Mouse (Mus musculus) forelimb bud, embryonic 11.5 days (tissue): ENCODE measurements around the gene Ndufa3.
A peak's percentile ranks its signal among the peaks of the same experiment; 100 is the strongest.

Experiments used
- DNase-seq: peaks from one replicate; pipeline ENCODE4 v3.0.0-alpha.2; 2012; ENCODE audit warnings: low read depth, low spot score

Gene Ndufa3

DNA sequence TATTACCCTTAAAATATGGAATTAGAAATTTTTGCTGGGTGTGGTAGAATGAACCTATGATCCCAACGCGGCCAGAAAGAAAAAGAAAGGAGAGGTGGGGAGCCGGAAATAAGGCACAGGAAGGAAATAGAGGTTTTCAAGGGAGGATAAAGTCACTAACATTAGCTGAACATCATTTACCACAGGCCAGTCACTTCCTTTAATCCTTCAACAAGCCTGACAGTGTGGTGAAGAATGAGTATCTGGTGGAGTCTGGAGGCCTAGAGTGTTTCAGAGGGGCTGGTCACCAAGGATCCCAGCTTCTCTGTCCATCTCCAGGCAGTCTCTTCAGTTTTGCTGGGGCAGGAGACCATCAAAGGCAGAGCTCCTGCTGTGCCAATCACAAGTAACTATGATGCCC lies 6.7 kb upstream of the Ndufa3 start:
- DNase-seq = no peak

DNA sequence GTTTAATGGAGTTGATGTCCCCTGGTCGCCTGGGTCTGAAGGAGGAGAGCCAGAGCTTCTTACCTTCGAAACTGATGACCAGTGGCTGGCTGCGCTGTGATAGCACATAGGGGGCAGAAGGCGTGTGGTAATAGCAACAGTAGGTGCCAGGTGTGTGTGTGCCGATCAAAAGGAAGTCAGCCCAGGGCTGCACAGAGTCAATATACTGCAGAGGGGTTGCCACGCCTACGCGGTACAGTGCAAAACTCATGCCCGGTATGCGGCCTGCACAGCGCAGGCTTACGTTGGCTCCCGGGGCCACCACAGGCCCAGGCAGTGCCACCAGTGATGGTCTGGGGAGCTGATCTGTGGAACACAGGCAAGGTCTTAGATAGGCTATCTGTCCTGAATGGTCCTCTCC lies 6.2 kb upstream of the Ndufa3 start:
- DNase-seq = no peak

DNA sequence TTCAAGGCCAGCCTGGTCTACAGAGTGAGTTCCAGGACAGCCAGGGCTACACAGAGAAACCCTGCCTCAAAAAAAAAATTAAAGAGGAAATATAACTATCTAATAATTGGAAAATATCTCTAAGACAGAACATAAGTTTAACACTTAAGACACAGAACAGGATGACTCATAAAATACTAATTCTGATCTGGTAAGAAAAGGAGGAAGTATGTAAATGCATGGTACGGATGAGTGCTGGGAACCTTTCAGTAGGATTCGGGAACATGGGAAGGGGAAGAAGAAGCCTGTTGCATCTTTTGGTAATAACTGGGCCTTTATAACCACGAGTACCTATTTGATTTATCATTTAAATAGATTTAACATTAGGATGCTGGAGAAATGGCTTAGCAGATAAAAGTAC lies 3.2 kb upstream of the Ndufa3 start:
- DNase-seq = no peak

DNA sequence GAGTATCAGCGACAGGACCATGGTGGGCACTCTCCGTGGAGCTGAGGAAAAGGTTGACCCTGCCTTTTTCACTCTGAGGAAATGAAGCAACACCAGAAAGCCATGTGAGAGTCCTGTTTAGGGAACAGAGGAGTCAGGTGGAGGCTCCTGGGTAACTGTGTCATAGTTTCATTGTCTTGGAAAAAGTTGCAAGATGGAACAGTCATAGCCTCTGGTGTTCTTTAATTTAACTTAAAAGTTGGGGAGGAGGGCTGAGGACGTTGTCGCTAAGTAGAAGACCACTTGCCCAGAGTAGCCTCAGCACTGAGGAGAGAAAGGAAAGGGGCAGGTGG lies 1.1 kb upstream of the Ndufa3 start, which contains the start of gene Oscar:
Gene Oscar, minus strand, starts transcription at position 101 of the 332 bp plus-strand sequence.
- no peak for DNase-seq

DNA sequence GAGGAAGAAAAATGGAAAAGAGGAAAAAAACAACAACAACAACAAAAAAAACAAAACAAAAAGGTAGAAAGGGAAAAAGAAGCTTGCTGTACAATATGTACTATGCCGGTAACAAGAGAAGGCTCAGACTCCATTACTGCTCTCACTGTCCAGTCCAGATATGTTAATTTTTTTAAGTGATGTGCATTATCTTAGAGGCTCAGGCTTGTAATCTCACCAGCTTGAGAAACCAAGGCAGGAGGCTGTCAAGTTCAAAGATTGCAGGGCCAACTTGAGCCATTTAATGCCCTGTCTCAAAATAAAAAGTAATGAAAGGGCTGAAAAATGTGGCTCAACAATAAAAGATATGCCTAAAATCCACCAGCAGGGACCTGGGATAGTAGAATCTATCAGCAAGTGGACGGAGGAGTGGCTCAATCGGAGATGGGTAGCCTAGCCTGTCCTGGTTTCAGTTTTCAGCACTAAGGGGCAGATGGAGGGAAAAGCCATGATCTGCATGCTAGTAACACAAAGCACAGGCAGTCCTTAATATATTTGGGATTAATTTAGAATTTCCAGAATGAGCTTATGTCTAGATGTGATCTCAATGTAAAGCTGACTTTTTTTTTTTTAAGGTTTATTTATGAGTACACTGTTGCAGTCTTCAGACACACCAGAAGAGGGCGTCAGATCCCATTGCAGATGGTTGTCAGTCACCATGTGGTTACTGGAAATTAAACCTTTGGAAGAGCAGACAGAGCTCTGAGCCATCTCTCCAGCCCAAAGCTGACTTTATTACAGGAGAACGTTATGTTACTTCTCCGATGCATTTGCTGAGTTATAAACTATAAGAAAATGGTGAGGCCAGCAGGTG lies 558 bp upstream of the Ndufa3 start:
- DNase-seq = no peak

DNA sequence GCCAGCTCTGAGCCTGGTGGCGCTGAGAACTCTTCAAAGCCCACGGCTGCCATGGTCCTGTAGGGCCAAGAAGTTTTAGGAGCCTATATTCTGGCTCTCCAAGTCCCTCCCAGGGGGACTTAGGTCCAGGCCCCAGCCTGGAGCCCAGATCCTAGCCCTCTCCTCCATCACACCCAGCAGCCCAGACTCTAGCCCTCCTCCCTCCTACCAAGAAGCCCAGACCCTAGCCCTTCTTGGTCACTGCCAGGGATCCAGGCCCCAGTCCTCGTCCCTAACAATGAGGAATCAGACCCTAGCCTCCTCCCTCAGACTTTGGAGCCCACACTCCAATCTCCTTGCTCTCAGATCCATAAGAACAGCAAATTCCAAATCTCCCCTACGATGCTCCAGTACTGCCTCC lies 11.9 kb downstream of the Ndufa3 start:
- no peak for DNase-seq

DNA sequence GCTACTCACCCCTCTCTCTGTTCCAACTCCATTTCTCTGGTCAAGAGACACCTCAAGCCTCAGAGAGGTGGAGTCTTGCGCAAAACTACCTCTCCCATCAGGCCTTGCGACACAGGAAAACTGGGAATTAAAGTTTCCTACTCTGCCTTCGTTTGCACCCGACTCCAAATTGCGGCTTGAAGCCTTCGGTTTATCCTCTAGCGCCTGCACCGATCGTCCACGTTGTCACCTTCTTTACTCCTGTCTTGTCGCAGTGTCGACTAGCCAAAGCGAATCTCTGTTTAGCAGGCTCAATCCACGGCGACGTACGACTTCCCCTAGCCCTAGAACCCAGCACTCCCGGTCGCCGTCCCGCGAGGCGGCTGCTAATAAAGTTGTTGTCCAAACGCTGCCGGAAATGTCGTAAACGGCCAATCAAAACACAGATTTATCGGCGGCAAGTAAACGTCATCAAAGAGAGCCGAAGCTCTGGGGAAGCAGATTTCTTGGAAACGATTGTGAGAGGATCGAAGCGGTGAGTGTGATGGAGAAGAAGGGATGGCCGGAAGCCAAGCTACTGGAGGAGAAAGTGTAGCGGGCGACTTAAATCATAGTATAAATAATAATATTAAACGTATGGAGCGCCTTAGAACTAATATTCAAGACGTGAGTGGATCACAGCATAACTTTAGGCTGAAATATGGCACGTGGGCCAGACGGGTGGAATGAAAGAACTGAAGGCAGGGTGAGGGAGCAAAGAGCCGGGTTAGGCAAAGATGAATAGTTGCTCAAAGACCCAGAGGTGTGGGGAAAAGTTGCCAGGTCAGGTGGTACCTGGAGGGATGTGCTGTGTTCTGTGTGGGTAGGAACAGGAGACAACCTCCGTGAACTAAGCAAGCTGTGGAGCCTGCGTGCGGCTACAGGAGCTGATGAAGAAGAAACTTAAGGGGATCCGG lies 12.6 kb downstream of the Ndufa3 start, which contains the start of the genes Tfpt and Prpf31:
Gene Tfpt, minus strand, starts transcription at position 387 of the 935 bp plus-strand sequence.
Gene Prpf31, plus strand, starts transcription at position 443 of the 935 bp plus-strand sequence.
- DNase-seq = peak; percentile 96

DNA sequence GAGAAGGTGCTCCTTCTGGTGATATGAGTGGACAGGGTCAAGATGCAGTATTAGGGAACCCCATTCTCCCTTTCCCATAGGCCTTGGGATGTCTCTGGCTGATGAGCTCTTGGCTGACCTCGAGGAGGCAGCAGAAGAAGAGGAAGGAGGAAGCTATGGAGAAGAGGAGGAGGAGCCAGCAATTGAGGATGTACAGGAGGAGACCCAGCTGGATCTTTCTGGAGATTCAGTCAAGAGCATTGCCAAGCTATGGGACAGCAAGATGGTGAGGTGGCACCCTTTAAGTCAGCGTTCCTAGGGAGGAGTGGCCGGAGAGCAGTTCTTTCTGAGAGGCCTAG lies 13.3 kb downstream of the Ndufa3 start:
- DNase-seq = no peak

DNA sequence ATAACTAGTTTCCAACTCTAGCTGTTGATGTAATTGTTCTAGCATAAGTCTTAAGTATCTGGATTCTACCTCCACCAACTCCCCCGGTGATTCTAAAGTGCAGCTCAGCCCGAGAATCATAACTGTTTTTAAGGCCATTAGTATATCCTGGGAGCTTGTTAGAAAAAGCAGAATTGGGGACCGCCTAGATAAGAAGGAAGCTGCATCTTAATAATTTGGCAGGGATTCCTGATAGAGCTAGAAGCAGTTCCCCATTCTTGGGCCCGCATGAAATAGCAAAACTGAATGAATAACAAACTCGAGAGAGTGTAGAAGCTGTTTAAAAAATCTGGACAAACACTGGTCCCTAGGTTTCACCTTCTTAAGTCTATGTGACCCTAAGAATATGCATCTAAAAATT lies 26.2 kb downstream of the Ndufa3 start:
- DNase-seq = no peak

DNA sequence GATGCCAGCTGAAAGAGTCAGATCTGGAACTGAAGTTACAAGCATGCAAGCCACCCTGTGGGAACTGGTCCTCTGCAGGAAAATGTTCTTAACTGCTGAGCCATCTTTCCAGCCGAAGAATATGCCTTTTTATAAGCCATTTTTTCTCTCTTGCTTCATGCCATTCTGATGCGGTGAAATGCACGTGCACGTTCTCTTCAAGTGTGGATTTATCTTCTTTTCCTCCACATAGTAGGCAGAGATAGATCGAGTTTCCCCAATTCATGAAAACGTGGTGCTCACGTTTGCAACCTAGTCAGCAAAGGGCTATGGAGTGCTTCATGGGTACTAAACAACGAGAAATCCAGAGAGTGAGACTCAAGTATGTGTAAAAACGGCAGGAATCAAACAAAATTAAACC lies 26.7 kb downstream of the Ndufa3 start:
- DNase-seq = no peak

DNA sequence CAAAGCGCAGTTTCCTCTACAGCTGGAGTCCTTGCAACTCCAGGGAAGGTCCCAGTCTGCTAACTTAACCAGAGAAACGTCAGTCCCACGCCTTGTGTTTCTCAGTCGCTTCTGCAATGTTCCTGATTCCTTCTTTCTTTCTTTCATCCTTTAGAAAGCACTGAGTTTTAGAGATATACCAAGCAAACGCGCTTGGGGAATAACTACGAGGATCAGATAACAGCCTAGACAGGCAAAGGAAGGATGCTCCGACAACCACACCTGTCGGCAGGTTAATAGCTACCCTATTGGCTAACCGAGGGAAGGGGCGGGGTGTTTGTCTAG lies 27.1 kb downstream of the Ndufa3 start:
- DNase-seq = no peak

DNA sequence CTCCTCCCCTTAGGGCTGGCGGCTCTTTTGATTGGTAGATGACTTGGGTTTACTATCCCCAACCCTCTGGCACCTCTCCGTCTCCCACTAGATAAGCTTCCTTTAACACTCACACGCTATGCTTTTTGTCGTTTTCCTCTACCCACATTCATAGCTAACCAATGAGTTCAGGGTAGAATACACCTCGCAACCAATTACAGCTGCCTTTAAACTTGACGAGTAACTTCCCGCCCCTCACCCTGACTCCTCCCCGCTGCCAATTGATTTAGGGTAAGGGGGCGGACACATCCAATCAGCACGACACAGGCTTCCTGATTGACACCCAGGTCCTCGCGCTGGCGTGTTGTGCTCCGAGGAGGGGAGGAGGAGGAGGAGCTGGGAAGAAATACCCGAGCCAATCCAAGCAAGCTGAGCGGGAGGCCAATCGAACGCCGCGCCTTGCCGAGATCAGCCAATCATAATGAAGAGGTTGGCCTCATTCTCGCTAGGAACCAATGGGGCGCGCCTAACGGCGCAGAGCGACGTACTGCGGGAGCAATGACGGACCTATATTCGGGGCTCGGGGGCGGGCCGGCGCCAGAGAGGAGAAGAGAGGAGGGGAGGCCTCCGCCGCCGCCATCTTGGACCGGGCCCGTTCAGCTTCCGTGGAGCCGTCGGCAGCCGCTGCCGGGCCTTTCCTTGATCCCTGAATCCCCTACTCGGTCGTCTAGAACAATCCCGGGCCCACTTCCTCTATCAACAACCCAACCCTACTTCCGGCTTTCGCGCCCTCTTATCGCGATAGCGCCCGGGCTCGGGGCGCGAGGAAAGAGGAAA lies 27.7 kb downstream of the Ndufa3 start, which contains the start of gene Cnot3:
Gene Cnot3, plus strand, starts transcription at position 597 of the 816 bp plus-strand sequence.
- peak; percentile 99 for DNase-seq

DNA sequence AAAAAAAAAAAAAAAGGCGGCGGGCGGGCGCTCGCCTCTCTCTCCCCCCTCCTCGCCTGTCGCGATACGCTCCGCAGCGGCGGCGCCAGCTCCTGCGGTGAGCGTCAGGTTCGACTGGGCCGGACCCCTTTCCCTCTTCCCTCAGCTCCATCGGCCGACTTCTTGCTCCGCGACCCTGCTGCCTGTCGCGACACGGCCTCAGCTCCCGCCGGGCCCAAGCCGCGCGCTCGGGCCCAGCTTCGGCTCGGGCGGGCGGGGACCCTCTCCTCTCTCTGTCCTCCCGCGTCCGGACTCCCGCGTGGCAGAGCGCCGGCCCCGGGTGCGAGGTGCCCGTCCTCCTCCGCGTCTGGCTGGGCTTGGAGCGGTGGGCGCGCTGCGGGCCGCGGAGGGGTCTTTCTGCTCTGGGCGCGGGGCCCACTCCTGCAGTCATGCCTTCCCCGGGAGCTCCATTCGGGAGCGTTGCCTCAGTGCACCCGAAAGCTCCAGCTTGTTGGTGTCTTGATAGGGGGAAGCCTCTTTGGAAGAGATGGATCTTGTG lies 28.4 kb downstream of the Ndufa3 start:
- DNase-seq = no peak

DNA sequence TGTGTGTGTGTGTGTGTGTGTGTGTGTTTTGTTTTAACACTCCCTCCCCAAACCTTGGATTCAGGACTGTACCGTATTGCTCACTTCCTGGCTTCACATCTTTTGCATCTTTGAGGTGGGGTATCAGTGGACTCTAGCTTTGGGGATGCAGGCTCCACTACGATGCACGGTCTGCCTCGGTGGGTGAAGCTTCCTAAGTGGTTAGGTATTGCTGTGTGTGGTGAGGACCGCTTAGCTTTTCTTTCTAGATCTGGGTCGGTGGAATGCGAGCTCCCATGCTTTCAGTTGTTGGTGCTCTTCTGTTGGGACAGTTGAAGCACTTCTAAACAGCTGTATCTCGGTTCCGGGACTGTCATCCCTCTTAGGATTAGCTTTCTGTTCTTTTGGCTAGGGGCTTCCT lies 29.0 kb downstream of the Ndufa3 start:
- no peak for DNase-seq

DNA sequence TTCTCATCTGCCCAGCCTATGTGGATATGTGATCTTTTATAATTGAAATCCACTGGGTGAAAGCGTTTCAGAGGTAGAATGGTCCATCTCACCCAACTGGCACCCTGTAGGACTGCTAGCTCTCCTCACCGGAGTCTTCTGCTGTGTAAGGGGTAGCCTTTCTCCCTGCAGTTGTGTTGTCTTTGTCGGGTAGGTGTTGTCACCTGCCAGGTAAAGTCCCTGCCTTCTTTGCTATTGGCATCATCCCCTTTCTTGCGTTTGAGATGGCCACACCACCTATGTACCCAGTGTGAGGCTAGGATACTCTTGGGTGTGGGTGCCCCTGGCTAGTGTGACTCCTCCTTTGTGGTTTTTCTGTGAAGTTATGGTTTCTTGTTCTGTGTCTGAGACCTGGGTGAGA lies 29.5 kb downstream of the Ndufa3 start:
- no peak for DNase-seq

DNA sequence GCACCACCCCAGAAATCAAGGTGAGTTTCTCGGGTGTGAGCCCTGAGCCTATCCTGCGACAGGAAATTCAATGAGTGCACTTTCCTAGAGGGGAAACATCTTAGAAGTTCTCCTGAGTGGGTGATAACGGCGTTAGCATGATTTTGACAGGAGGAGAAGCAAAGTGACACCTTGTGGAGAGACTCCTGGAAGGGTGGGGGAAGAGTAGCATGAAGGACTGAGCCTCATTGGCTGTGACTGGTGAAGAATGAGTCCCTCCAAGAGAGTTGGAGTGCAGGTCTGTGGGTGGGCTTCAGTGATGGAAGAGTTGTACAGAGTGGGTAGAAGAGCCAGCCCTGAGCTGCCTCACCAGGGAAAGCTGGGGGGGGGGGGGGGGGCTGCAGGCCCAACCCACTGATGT lies 39.8 kb downstream of the Ndufa3 start:
- DNase-seq = no peak

DNA sequence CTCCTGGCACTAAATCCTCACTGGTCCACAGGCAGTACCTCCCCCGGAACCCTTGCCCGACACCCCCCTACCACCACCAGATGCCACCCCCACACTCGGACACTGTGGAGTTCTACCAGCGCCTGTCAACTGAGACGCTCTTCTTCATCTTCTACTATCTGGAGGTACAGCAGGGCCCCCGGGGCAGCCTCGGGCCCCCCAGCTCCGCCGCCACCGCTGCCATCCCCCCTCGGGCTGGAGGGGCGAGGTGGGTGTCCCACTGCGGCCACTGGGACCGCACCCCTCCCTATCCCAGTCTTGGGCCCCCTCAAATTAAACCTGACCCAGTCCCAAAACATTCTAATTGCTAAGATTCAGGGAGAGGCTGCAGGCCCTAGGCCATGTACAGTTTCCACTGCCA lies 41.4 kb downstream of the Ndufa3 start:
- no peak for DNase-seq

DNA sequence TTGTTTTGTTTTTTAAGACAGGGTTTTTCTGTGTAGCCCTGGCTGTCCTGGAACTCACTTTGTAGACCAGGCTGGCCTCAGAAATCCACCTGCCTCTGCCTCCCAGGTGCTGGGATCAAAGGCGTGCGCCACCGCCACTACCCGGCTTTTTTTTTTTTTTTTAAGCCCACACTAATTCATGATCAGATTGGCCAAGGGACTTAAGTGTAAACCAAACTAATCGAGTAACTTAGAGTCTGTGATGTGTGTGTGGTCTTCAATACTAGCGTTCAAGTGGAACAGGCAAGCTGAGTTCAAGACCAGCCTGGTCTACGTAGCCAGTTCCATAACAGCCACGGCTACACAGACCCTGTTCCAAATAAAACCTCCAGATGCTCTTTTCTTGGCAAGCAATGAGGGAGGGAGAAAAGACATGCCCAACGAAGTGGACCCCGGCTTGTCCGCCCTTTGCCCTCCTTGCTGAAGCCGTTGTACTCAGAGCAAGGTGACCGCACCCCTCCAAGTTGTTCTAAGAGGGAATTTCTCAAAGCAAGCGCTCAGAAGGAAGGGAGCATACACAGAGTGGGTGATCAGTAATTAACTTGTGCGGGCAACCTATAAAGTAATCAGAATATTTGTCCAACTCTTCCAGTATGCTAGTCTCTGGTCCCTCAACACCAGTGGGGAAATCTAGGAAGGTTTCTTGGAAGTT lies 47.5 kb downstream of the Ndufa3 start:
- no peak for DNase-seq

DNA sequence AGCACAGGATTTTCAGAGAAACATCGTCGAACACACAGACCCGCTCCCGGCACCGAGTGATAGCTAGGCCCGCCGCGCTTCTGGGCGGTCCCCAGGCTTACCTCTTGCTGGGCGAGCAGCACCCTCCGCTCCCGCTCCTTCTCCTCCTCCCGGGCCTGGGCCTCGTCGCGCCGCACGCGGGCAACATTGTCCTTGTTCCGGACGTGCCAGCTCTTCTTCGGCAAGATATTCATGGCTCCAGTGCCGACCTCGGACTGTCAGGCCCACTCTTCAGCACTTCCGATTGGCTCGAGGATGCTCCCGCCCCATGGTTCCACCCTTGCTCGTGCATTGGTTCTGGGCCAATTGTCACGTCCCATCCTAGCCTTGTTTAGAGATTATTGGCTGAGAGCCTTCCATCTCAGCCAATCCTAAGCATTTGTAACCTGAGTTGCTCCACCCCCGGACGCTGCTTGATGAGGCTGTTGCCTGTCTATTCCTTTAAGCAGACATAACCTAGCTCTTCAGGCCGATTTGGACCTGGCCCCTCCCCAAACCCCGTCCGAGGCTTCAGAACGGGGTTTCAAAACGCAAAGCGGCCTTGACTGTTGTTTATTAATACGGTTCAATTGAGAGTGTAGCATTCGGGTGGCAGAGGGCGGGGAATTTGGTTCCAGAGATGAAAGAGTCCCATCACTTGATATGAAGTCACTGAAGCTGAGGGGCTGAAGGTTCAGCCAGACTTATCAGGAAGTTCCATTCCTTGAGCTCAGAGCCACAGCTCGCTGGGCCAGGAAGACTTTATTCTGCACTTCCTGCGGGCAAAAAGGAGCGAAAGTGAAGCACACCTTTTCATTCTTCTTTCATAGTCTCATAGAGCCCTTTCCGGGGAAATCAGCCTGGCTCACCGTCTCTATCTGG lies 48.3 kb downstream of the Ndufa3 start, which contains the start of gene Leng1:
Gene Leng1, minus strand, starts transcription at position 626 of the 900 bp plus-strand sequence.
- peak; percentile 96 for DNase-seq

DNA sequence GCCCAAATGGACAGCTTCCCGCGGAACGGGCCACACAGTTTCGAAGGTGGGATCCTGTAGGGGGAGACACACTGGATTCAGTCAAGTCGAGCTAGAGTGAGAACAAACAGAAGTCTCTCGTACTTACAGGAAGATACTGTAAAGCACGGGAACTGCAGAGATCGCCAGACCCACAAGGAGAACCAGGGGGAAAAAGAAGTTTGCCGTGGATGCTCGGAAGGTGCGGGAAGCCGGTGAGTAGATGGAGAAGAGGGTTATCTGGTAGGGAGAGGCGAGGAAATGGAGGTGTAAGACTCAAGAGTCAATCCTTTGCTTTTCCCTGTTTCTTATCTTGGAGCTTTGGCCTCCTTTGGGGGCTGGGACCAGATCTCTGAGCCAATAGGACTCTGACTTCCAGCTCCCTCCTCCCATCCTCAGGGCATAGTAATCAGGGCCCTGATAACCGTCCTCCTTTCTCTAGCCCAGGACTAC lies 49.8 kb downstream of the Ndufa3 start:
- DNase-seq = no peak
